Mouse (Mus musculus) spleen, postnatal 14 days (tissue): ENCODE measurements at regions not wholly inside any gene's neighbourhood (a gene's known extent, or its start where the extent isn't known, plus 50 kb on each side); places are given as distances from the start of the nearest gene placed in this dataset.
A peak's percentile ranks its signal among the peaks of the same experiment; 100 is the strongest.
"Not testable (repeated sequence)": the region's sequence is repeated elsewhere in the genome, so short reads cannot be mapped to it uniquely, and the experiment has no call there.

Source experiments
- DNase-seq, 2 experiments: peaks; one replicate each; pipeline ENCODE4 v3.0.0; 2021 to 2022; ENCODE audit warnings: low spot score in 2 of 2

- DNase-seq, result no peak
Measured at GRCm38 (mm10) chr15:5625367-5625766, 381.4 kb upstream of the Ptger4 start.

DNA sequence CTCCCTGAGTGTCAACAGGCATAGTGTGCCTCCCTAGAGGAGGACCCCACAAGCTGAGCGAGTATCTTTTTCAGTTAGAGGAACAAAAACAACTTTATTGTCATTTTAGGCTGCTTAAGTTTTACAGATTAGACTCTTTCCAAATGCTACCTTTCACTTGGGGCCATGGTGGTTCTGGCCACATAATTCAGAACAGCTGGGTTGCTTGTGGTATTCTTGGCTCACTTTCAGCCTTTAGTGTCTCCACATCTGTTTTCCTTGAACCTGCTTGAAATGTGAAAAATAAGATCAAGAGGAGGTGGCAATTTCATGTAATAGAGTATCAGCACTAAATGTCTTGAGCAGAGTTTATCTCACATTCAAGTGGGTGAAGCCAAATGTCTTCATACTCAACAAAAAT lies 402.7 kb upstream of the Ptger4 start:
- no peak for DNase-seq

DNA sequence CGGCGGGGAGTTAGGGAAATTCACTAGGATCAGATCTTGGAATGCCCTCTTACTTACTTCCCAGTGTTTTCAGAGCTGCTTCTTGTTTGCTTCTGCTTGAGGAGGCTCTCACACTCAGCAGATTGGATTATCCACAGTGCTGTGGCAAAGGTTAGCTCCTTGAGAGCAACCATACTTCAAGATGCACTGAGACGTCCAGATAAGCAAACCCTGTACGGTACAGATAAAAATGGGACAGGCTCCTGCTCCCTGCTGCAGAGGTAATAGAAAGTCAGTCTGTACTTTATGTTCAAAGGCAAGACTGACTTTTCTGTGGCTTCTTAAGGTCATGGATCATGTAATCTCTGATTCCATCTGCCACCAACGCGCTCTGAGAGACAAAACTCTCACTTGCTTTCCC lies 414.8 kb upstream of the Ptger4 start:
- peak in 1 of 2 experiments; percentile 2 for DNase-seq

- DNase-seq, result no peak
Measured at GRCm38 (mm10) chr15:5660819-5661218, 416.8 kb upstream of the Ptger4 start.

DNA sequence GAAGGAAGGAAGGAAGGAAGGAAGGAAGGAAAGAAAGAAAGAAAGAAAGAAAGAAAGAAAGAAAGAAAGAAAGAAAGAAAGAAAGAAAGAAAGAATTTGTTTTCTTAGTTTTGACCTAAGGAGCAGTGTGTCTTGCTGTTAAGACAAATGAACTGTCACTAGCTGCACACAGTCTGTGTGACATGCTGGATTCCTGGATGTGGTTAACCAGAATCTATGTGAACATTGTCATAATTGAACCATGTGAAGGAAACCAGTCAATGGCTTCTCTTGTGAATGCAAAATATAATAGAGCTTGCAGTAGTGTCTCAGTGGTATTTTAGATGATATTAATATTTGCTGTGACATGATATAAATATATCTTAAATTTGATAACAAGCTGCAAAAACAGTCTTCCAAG lies 427.8 kb upstream of the Ptger4 start:
- DNase-seq, result no peak

- DNase-seq, result no peak
Measured at GRCm38 (mm10) chr15:5676704-5677103, 432.7 kb upstream of the Ptger4 start.

- DNase-seq, result no peak
Measured at GRCm38 (mm10) chr15:5693810-5694209, 449.8 kb upstream of the Ptger4 start.

DNA sequence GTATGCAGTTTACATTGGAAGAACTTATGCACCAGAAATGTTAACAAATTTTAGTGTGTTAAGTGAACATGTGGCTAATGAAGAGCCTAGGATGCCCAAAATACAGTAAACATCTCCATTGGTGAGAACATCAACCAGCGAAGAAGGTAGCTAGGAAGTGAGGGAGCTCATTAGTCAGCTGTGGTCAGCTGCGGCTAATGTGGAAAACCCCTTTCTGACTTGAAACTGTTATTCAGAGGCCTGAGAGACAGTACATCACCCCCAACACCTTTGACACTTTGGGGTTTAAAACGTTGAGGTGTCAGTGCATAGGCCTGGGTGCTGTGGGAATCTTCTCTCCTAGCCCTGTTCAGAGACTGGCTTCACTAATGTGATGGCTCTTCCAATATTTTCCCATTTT lies 451.0 kb upstream of the Ptger4 start:
- no peak for DNase-seq

DNA sequence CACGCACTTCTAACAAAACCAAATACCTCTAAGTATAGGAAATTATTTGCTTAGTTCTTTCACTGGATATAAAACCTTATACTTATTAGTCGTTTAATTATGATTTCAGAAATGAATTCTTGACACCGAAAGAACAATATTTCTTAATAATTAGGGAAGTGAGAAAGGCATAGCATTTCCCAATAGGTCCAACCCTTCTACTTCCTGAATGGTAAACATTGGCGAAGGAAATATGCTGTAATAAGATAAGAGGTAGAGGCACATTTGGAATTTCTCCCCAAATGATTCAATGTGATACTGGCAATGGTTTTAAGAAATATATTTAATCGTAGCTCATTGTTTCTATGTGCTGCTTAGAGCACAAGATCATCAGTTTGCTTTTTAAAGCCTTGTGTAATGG lies 464.5 kb upstream of the Ptger4 start:
- no peak for DNase-seq

DNA sequence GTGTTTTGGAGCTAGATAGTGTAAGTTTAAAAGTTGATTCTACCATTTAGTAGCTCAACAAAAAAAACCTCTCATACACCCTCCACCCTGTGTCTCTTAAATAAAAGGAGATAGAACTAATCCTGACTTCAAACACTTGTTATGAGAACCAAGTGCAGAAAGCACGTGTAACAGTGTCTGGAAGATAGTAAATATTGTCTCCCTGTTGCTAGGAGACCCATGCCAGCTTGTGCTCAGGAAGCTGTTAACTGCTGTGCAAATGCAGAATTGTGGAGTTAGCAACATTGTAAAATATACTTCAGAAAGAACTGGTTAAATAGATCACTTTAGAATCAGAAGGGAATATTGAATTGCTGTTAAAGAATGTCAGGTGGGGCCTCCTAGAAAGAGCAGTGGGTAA lies 496.7 kb upstream of the Ptger4 start:
- DNase-seq, result no peak

DNA sequence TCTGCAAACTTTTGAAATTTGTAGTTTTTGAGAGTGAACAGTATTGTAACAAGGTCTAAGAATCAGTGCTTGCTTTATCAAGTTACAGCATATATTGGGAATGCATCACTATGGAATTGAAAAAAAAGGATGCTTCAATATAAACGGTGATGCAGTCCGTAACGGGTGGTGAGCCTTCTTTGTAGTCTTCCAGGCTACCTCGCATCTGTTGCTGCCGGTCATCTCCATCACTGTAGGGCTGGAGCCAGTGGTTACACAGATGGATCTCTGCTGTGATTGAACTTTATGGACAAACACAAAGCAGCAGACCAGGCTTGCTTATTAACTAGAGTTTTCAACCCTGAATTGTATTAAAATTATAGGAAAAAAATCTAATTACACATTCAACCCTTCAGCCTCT lies 499.9 kb upstream of the Ptger4 start:
- no peak for DNase-seq

DNA sequence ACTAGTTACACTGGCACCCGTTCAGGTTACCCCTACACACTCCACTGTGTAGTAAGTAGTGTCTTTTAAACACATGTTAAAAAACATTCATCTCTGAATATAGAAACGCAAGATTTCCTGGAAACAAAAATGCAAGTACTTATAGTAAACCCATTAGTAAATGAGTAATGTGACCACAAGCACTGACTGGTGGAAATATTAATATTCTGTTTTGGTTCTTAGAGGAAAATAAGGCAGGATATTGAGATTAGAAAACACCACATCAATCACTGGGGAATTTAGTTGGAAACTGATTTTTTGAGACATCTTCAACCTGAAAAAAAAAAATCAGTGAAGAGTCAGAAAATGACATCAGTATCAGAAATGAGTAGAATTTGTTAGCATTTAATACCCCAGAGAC lies 514.7 kb upstream of the Ptger4 start:
- DNase-seq, result no peak

GRCm38 (mm10) chr15:5762216-5762615 lies 518.2 kb upstream of the Ptger4 start:
- no peak for DNase-seq

DNA sequence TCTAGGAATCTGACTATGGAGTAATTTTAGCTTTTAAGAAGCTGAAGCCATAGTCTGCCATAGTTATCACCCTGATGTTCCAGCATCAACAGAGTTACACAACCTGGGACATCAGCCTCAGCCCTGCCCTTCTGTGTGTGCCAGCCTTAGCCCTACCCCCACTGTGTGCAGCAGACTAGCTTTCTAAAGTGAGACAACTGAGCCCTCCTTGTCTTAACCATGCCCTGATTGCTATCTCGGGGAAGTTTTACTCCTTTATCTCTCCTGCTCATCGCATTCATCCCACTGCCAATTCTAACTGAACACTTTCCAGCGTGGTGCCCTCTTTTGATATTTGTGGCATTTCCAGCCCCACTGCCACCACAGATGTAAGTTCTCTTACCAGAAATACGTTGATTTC lies 522.5 kb upstream of the Dab2 start:
- DNase-seq, result no peak

- no peak for DNase-seq
Measured at GRCm38 (mm10) chr15:5799917-5800316, 499.7 kb upstream of the Dab2 start.

DNA sequence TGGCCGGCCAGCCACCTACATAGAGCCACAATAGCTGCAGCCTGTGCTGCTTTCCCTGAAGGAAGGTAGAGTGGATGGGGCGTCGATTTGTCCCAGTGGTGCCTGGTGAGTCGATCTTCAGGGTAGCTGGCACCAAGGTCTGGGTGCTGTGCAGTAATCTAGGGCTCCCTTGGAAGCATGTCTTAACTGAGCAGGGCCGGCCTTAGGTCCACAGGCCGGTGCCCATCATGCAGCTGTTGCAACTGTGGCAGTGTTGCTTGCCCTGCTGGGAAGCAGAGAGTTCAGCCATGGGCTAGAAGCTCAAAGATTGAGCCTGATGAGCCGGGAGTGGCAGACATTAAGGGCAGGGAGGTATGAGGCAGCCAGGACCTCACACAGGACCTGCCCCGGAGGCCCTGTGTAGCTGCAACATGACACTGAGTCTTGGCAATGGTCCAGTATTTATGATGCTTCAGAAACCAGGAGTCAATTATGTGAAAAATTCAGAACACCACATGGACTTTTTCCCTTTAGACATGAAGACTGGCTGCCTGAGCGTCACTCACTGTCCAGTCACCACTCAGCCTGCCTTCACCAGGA lies 488.3 kb upstream of the Dab2 start:
- DNase-seq, result no peak

DNA sequence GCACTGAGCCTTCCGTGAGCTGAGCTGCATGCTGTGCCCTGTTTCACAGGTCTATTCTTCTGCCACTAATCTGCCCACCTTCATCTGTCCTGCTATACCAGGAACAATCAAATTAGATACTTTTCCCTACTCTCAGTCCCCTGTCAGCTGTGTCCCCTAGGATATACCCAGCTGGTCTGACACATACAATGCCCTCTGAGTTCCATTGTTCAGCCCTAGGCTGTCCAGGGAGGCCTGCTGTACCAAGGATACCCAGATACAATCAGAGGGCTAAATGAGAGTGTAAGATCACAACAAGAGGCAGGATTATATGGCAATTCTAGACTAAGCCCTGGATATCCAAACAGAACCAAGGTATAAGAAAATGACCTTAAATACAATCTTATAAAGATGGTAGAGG lies 487.6 kb upstream of the Dab2 start:
- DNase-seq, result no peak

DNA sequence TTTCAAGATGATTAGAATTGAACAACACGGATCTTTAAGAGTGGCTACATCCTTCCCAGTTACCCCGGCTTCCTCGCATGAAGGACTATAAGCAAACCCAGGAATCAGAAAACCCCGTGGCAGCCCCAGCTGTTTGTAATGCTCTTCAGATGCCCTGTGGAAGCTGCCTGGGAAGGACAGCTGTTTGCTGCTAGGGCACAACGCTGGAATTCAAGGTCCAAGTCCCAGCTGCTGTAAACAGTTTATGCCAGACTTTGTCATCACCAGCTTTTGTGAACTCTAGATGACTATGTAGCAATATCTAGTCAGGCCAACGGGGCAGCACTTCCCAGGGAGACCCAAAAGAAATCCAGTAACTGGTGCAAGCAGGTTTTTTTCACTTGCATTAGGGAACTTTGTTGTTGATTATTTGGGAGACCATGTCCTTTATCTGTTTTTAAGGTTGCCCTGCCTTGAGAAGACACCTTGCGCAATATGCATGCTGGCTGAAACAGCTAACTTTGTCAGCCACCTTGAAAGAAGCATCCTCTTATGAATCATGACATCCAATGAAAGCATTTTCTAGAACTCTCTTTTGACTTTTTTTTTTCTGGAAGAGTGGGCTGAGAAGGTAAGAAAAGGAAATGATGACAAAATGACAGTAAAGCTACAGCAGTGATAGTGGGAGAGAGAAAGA lies 481.5 kb upstream of the Dab2 start:
- DNase-seq, result no peak

DNA sequence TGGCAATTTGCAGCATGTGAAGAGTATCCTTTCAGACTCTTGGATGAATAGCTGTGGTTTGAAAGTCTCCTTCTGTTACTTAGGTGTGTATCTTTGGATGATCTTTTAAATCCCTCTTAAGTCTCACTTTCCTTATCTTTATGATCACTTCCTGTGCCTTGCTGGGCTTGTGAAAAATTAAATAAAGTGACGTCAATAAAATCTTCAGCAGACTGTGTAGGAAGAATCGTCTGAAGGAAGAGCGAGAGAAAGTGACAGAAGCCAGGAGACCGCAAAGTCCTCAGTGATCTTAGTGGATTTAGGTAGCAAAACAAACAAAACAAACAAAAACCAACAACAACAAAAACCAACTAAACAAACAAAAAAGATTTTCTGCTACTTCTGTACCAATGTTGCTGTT lies 459.6 kb upstream of the Dab2 start:
- no peak for DNase-seq

DNA sequence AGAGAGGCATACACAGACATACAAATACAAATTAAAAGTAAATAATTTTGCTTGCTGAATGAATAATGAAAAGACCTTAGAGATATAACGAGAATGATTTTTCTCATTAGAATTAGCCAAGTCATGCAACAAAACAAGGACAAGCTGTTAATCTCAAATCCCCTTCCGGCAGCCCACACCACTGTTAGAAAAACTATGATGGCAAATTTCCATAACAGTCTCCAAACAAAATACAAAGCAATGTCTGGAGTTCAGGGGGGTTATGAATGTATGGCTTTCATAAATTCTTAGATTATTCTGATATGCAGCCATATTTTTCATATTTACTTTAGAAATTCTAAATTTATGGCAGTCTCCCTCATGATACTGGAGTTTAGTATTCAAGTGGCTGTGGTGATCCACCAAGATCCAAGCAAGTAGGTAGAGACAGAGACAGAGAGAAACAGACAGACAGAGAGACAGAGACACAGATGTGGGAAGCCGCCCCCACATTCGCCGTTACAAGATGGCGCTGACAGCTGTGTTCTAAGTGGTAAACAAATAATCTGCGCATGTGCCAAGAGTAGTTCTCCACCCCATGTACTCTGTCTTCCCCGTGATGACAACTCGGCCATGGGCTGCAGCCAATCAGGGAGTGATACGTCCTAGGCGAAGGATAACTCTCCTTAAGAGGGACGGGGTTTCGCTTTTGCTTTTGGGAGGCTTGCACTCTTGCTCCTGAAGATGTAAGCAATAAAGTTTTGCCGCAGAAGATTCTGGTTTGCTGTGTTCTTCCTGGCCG lies 458.0 kb upstream of the Dab2 start:
- DNase-seq, result not testable (repeated sequence)

- DNase-seq, result no peak
Measured at GRCm38 (mm10) chr15:5846571-5846970, 453.0 kb upstream of the Dab2 start.

- DNase-seq, result no peak
Measured at GRCm38 (mm10) chr15:5847413-5848100, 452.0 kb upstream of the Dab2 start.

DNA sequence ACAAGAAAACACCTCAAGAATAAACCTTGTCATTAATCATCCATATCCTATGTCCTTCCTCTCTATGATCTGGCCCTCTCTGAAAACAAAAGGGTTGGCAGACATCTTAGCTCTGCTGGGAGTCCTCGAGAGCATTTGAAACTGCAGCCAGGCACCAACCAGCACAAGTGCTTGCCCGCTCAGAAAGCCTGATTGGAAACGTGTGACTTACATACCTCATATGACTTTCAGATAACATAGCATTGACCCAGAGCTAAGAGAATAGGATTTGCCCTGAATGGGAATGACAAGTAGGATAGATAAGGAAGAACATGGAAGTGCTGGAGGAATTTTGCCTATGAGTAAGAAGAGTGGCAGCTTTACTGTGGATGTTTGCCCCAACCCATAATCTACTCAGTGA lies 447.1 kb upstream of the Dab2 start:
- no peak for DNase-seq
